In the genomic region with DNA sequence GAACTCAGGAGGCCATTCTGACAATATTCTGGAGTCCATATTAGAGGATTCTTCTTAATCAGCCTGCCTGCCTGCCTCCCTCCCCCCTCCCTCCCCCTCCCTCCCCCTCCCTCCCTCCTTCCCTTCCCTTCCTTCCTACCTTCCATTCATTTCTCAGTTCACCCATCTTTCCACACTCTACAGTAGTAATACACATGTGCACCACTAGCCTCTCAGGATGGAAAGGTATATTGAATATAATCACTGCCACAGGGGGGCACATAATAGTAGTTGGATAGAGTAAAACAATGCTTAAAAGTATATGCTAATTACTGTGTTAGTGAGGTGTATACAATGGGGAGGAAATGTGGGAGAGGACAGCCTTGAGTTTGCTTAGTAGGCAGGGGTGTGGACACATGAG, we compare ENCODE assay signal across 27 mouse cellular contexts. TPM values are rescaled to one million over a fixed set of nuclear protein-coding genes. Genes with fewer than 3 reads are reported as not detected.
A peak's percentile ranks its signal among the peaks of the same experiment; 100 is the strongest.
DNase-seq lines count a peak whose midpoint lies in the region; ATAC-seq and TF ChIP-seq lines count a peak whose summit lies in the region.
"Had no signal": no experiment of that assay in that cellular context is flagged by ENCODE, and none has a peak within 500 bp of the region (broad histone marks: within the 10 kb centered on the region; RNA-seq: fewer than 3 reads in every experiment).

No protein-coding gene starts in this region.

- H3K27ac ChIP-seq in hindbrain, embryonic 12.5 days: no peak overlapping the region
- H3K27ac ChIP-seq in hindbrain, postnatal 0 days: no peak overlapping the region
- no peak overlapping the region for H3K27ac ChIP-seq in midbrain, embryonic 12.5 days (replicated peaks)
- H3K27ac ChIP-seq in midbrain, postnatal 0 days (ENCODE audit: low read depth, low read length): no peak overlapping the region
- no peak overlapping the region for H3K27ac ChIP-seq in hindbrain, embryonic 15.5 days (replicated peaks)
- H3K27ac ChIP-seq: embryonic facial prominence, embryonic 10.5 days; embryonic facial prominence, embryonic 13.5 days; forebrain, embryonic 13.5 days; heart, adult 2 months; heart, embryonic 10.5 days; heart, embryonic 13.5 days; intestine, embryonic 15.5 days had no signal

- no peaks in the 10 kb centered on the region for H3K27me3 ChIP-seq in hindbrain, embryonic 12.5 days
- H3K27me3 ChIP-seq in hindbrain, postnatal 0 days (ENCODE audit: insufficient read depth, low read length): no peaks in the 10 kb centered on the region
- H3K27me3 ChIP-seq in midbrain, embryonic 12.5 days: no peaks in the 10 kb centered on the region
- no peaks in the 10 kb centered on the region for H3K27me3 ChIP-seq in midbrain, postnatal 0 days (ENCODE audit: insufficient read depth, low read length)
- no peaks in the 10 kb centered on the region for H3K27me3 ChIP-seq in hindbrain, embryonic 15.5 days
- H3K27me3 ChIP-seq: embryonic facial prominence, embryonic 13.5 days; forebrain, embryonic 13.5 days; heart, embryonic 13.5 days; intestine, embryonic 15.5 days had no signal

- no peak overlapping the region for H3K4me2 ChIP-seq in hindbrain, embryonic 12.5 days (replicated peaks)
- no peak overlapping the region for H3K4me2 ChIP-seq in hindbrain, postnatal 0 days (ENCODE audit: low read depth, low read length)
- no peak overlapping the region for H3K4me2 ChIP-seq in midbrain, embryonic 12.5 days (replicated peaks)
- H3K4me2 ChIP-seq in midbrain, postnatal 0 days (ENCODE audit: low read depth, low read length, poor library complexity, severe bottlenecking): no peak overlapping the region
- no peak overlapping the region for H3K4me2 ChIP-seq in hindbrain, embryonic 15.5 days
- H3K4me2 ChIP-seq: embryonic facial prominence, embryonic 13.5 days; forebrain, embryonic 13.5 days; heart, embryonic 13.5 days; intestine, embryonic 15.5 days had no signal

- no peak overlapping the region for H3K4me3 ChIP-seq in hindbrain, embryonic 12.5 days
- H3K4me3 ChIP-seq in hindbrain, postnatal 0 days (ENCODE audit: low read length): no peak overlapping the region
- H3K4me3 ChIP-seq in midbrain, embryonic 12.5 days: no peak overlapping the region
- H3K4me3 ChIP-seq in midbrain, postnatal 0 days (ENCODE audit: low read depth, low read length): no peak overlapping the region
- no peak overlapping the region for H3K4me3 ChIP-seq in hindbrain, embryonic 15.5 days
- H3K4me3 ChIP-seq: embryonic facial prominence, embryonic 10.5 days; embryonic facial prominence, embryonic 13.5 days; erythroblast, embryonic 14.5 days; forebrain, embryonic 13.5 days; heart, adult 2 months; heart, embryonic 10.5 days; heart, embryonic 13.5 days; intestine, embryonic 15.5 days had no signal

- H3K36me3 ChIP-seq in hindbrain, embryonic 12.5 days: no peaks in the 10 kb centered on the region
- no peaks in the 10 kb centered on the region for H3K36me3 ChIP-seq in hindbrain, postnatal 0 days (ENCODE audit: insufficient read depth, low read length)
- no peaks in the 10 kb centered on the region for H3K36me3 ChIP-seq in midbrain, embryonic 12.5 days
- no peaks in the 10 kb centered on the region for H3K36me3 ChIP-seq in midbrain, postnatal 0 days (ENCODE audit: insufficient read depth, low read length)
- no peaks in the 10 kb centered on the region for H3K36me3 ChIP-seq in hindbrain, embryonic 15.5 days
- H3K36me3 ChIP-seq: embryonic facial prominence, embryonic 10.5 days; embryonic facial prominence, embryonic 13.5 days; heart, embryonic 10.5 days; heart, embryonic 13.5 days; intestine, embryonic 15.5 days had no signal

- no peaks in the 10 kb centered on the region for H3K4me1 ChIP-seq in hindbrain, embryonic 12.5 days
- H3K4me1 ChIP-seq in hindbrain, postnatal 0 days (ENCODE audit: insufficient read depth, low read length): no peaks in the 10 kb centered on the region
- H3K4me1 ChIP-seq in midbrain, embryonic 12.5 days: no peaks in the 10 kb centered on the region
- H3K4me1 ChIP-seq in midbrain, postnatal 0 days (ENCODE audit: insufficient read depth, low read length): no peaks in the 10 kb centered on the region
- H3K4me1 ChIP-seq in hindbrain, embryonic 15.5 days (replicated peaks): no peaks in the 10 kb centered on the region
- H3K4me1 ChIP-seq: embryonic facial prominence, embryonic 10.5 days; embryonic facial prominence, embryonic 13.5 days; forebrain, embryonic 13.5 days; heart, embryonic 10.5 days; heart, embryonic 13.5 days; intestine, embryonic 15.5 days had no signal

- no peak for DNase-seq in hindbrain, postnatal 0 days (ENCODE audit: low spot score)
- no peak for DNase-seq in midbrain, postnatal 0 days (ENCODE audit: low spot score)
- DNase-seq in natural killer cell, adult 2 months (ENCODE audit: low spot score in 2 of 2): no peak
- DNase-seq: adrenal gland, adult 8-10 months; adrenal gland, postnatal 25 days; cerebellum, adult 11-12 months; cerebellum, adult 8-10 months; cerebellum, postnatal 10 days; cerebellum, postnatal 36 days; embryo, embryonic 11 days; gastrocnemius, postnatal 10 days; gastrocnemius, postnatal 36 days; heart, adult 2 months; heart, postnatal 14 days; heart, postnatal 4 days had no signal

- no peak for TF ChIP-seq CTCF in hindbrain, postnatal 0 days (IDR thresholded peaks at IDR 0.05; ENCODE audit: low read depth)
- no peak for TF ChIP-seq CTCF in midbrain, postnatal 0 days (IDR thresholded peaks at IDR 0.05)

- no peak overlapping the region for H3K9ac ChIP-seq in hindbrain, embryonic 12.5 days
- H3K9ac ChIP-seq in hindbrain, postnatal 0 days (replicated peaks; ENCODE audit: low read length): no peak overlapping the region
- no peak overlapping the region for H3K9ac ChIP-seq in midbrain, embryonic 12.5 days (replicated peaks)
- no peak overlapping the region for H3K9ac ChIP-seq in midbrain, postnatal 0 days (replicated peaks; ENCODE audit: low read length, poor library complexity, severe bottlenecking)
- no peak overlapping the region for H3K9ac ChIP-seq in hindbrain, embryonic 15.5 days
- H3K9ac ChIP-seq: embryonic facial prominence, embryonic 13.5 days; forebrain, embryonic 13.5 days; heart, embryonic 13.5 days; intestine, embryonic 15.5 days had no signal

- peak; percentile 26; the same call in 1 of the 2 replicates for ATAC-seq in hindbrain, embryonic 12.5 days (ENCODE audit: low FRiP score)
- no peak for ATAC-seq in hindbrain, postnatal 0 days
- peak; percentile 44; the same call in 1 of the 2 replicates for ATAC-seq in midbrain, embryonic 12.5 days (ENCODE audit: low FRiP score, low read depth)
- ATAC-seq in midbrain, postnatal 0 days (ENCODE audit: low FRiP score): no peak
- ATAC-seq in hindbrain, embryonic 15.5 days (ENCODE audit: low FRiP score, low read depth): 0 out of 2 replicates have a peak, but pooled peaks have one; percentile 38
- ATAC-seq: activated CD4-positive, CD25-positive, alpha-beta regulatory T cell, adult 4 months; forebrain, embryonic 13.5 days; forebrain, embryonic 16.5 days; intestine, embryonic 15.5 days had no signal

- no peaks in the 10 kb centered on the region for H3K9me3 ChIP-seq in hindbrain, embryonic 12.5 days (replicated peaks)
- H3K9me3 ChIP-seq in hindbrain, postnatal 0 days (ENCODE audit: low read length): no peaks in the 10 kb centered on the region
- H3K9me3 ChIP-seq in midbrain, embryonic 12.5 days: no peaks in the 10 kb centered on the region
- no peaks in the 10 kb centered on the region for H3K9me3 ChIP-seq in midbrain, postnatal 0 days (ENCODE audit: low read length)
- H3K9me3 ChIP-seq in hindbrain, embryonic 15.5 days: no peaks in the 10 kb centered on the region
- H3K9me3 ChIP-seq: embryonic facial prominence, embryonic 10.5 days; embryonic facial prominence, embryonic 13.5 days; forebrain, embryonic 13.5 days; heart, embryonic 10.5 days; heart, embryonic 13.5 days; intestine, embryonic 15.5 days had no signal

RNA-seq across cellular contexts. Expression of a gene that starts 13.1 kb away (rescaled TPM):
- polyA plus RNA-seq in hindbrain, embryonic 12.5 days (2016; fragmentation: Nextera tagmentation; extraction: Ambion mirVana): 3.1 and 3.7 TPM in 2 replicates
- total RNA-seq in hindbrain, postnatal 0 days (2014; rRNA removed): 19.9 and 28.8 TPM in 2 replicates
- polyA plus RNA-seq in hindbrain, postnatal 0 days (2015; fragmentation: Nextera tagmentation; extraction: Ambion mirVana): 5.1 and 5.5 TPM in 2 replicates
- 1.3 and 1.6 TPM in 2 replicates for polyA plus RNA-seq in midbrain, embryonic 12.5 days (2016; fragmentation: Nextera tagmentation; extraction: Ambion mirVana)
- 21.6 and 30.5 TPM in 2 replicates for total RNA-seq in midbrain, postnatal 0 days (2014; rRNA removed)
- polyA plus RNA-seq in midbrain, postnatal 0 days (2015; fragmentation: Nextera tagmentation; extraction: Ambion mirVana): 3.7 and 4.3 TPM in 2 replicates
- polyA plus RNA-seq in hindbrain, embryonic 15.5 days (2015; fragmentation: Nextera tagmentation; extraction: Ambion mirVana): 3.2 and 3.6 TPM in 2 replicates
- polyA plus RNA-seq: activated CD4-positive, CD25-positive, alpha-beta regulatory T cell, adult 4 months; erythroblast, embryonic 14.5 days; heart, embryonic 13.5 days had no signal

Comparison
In these comparisons a context has a peak if more than half of its experiments do, and no peak if none do; other contexts are left out.
1. ATAC-seq: peak in hindbrain, embryonic 12.5 days (single experiment), midbrain, embryonic 12.5 days (single experiment) and hindbrain, embryonic 15.5 days (single experiment); none in hindbrain, postnatal 0 days (single experiment) and midbrain, postnatal 0 days (single experiment).